Mouse (Mus musculus) 3T3-L1 (cell line): ENCODE data around the gene D5Ertd579e.

Experiments used
- DNase-seq: peaks from one replicate; pipeline ENCODE4 v3.0.0-alpha.2; 2015; ENCODE audit warnings: low read depth, low spot score

The D5Ertd579e gene

DNA sequence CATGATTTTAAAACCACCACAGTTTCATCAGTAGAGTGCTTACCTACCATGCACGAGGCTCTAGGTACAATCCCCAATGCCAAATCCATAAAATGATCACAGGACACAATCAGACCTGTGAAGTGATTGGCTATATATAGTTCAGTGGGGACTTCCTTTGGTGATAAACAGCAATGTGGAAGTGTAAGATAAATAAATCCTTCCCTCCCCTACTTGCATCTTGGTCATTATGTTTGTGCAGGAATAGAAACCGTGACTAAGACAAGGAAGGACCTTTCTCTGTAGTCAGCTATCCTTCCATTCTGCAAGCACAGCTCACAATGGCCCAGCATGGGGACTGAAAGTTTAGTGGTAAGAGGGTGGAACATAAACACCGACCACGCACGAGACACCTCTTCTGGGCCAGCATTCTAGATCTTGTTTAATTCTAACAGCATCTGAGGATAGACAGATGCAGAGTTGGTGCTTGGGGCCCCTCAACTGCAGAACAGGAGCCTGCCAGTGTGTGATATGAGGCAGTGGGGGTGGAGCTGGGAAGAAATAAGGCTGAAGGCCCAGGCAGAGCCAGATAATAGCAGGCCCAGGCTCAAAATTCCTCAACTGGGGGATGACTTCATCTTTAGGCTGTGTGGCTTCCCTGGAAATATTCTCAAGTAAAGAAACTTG, 25.0 kb upstream of the D5Ertd579e start:
- peak; percentile 49 for DNase-seq

DNA sequence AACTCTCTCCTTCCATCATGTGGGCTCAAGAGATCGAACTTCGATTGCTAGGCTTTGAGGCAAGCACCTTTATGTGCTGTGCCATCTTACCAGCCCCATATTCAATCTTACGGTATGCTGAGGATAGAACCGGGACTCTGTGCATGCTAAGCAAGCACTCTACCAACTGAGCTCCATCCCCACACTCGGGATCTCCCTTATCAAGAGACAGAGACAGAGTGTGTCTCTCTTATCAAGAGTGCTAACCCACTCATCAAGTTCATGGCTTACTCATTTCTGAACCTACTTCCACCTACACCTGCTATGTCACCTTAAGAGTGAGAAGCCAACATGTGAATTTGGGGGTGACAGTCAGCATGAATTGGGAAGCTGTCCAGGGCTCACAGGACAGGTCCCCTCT, 24.4 kb upstream of the D5Ertd579e start:
- no peak for DNase-seq

- no peak for DNase-seq
Measured at GRCm38 (mm10) chr5:36719601-36720000, 23.8 kb upstream of the D5Ertd579e start.

DNA sequence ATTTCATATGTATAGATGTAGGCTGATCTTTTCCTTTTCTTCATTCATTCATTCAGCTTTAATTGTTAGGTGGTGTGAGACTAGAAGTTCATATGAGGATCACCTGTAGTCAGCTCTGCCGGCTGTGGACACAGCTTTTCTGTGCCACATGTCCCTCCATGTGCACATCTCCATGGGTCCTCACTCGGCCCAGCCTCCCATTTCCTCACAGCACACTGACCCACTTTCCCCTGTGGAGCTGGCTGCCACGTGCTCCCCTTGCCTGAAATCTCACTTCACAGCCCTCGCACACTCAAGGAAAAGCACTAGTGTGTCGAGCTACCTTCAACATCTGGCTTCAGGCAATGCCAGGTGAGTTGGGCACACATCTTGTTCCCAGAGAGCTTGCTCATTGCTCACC, 23.3 kb upstream of the D5Ertd579e start:
- no peak for DNase-seq

DNA sequence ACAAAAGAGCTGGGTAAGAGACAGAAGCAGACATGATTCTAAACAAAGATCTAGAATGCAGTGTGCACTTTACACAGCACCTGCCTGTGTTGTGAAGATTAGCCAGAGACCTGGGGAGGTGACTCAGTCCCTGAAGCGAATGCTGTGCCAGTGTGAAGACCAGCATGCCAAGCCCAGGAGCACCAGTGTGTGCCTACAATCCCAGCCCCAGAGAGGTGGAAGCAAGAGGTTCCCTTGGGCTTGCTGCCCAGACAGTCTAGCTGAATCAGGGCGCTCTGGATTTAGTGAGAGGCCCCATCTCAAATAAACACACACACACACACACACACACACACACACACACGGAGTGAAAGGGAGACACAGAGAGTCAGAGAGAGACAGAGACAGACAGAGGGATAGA, 22.1 kb upstream of the D5Ertd579e start:
- no peak for DNase-seq

GRCm38 (mm10) chr5:36716816-36717215, 21.0 kb upstream of the D5Ertd579e start:
- no peak for DNase-seq

DNA sequence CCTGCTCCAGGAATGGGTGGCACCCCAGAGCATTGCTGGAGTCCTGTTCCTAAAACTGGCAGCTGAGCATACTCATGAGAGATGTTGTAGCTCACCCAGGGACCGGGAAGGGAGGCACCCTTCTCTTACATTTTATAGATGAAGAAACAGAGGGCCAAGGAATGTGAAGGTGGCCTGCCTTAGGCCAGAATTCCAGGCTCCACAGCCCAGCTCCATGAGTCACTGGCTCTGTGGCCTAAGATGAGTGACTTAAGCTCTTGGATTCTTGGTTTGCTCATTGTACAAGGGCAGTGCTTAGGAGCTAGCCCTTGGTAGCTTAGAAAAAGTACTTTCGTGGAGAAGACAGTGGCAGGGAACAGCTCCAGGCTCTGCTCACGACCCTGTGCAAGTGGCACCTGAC, 19.0 kb upstream of the D5Ertd579e start:
- peak; percentile 95 for DNase-seq

GRCm38 (mm10) chr5:36713693-36714092, 17.9 kb upstream of the D5Ertd579e start:
- no peak for DNase-seq

GRCm38 (mm10) chr5:36712553-36713534, 17.0 kb upstream of the D5Ertd579e start:
- DNase-seq: peak; percentile 98

GRCm38 (mm10) chr5:36711863-36712262, 16.0 kb upstream of the D5Ertd579e start:
- DNase-seq: no peak

- DNase-seq: no peak
Measured at GRCm38 (mm10) chr5:36705792-36706191, 10.0 kb upstream of the D5Ertd579e start.

- no peak for DNase-seq
Measured at GRCm38 (mm10) chr5:36705390-36705789, 9.6 kb upstream of the D5Ertd579e start.

DNA sequence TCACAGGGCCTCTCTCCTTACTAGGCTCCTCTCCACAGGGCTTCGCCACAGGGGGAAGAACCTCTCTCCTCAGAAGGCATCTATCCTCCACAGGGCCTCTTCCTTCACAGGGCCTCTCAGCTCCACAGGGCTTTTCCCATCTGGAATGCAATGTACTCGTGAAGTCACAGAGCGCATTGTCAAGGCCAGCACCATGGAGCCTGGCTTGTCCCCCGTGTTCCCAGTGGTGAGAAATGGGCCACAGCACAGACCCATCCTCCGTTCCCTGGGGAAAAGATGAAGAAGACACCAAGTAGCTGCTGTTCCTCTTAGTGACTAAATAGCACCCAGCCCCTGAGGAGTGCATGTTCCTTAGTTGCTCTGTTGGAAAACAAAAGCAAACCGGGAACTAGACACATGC, 8.9 kb upstream of the D5Ertd579e start:
- DNase-seq: no peak

DNA sequence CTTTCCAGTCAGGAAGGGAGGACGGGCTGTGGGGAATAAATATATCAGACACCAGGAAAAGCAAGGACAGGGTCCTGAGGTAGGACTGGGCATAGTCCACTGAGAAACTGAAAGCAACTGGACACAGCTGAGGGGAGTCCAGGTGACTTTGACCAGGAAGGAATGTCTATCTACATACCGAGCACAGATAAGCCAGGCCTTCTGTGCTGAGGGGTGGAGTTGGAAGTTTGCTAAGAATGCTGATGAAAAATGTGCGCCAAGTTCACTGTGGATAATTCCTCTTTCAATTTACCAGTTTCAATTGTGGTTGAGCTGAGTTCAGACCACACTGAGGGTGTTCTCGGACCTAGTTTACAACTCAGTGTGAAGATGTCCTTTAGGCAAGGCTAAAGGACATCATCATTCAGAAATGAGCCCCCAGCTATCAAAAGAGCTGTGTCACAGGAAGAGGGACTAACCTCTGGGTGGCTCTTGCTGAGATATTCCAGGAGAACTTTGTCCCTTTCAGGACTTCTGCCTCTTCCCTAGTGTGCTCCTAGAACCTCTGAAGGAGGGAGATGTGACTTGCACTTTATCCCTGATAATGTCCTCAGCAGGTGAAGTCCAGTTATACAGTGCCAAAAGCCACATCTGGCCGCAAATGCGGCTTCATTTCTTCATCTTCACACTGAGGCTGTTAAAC, 5.3 kb upstream of the D5Ertd579e start:
- DNase-seq: no peak

GRCm38 (mm10) chr5:36698689-36699088, 2.9 kb upstream of the D5Ertd579e start:
- DNase-seq: peak; percentile 64

DNA sequence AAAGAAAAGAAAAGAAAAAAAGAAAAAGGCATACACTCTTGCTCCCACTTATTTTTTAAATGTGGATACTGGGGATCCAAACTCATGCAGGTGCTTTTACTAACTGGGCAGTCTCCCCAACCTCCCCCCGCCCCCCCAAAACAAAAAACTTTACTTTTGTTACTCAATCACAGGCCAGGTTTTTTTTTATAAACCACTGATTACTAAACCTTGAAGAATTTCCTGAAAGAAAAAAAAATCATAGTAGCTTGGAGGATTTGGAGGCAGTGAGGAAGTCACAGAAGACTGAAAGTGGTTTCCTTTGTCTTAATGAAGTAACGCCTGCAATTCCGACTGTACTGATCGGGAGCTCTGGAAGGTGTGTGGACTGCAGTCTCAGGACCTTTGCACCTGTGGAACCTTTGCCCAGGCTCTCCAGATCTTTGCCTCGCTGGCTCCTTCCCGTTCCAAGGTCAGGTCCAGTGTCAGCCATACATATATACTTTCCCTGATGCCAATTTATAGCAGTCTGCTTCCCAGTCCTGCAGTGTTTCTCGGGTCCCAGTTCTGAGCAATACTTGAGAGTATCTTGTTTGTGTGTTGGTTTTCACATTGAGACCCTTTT, 2.3 kb upstream of the D5Ertd579e start:
- peak; percentile 73 for DNase-seq

- peak; percentile 49 for DNase-seq
Measured at GRCm38 (mm10) chr5:36696504-36697300, 878 bp upstream of the D5Ertd579e start.

- no peak for DNase-seq
Measured at GRCm38 (mm10) chr5:36695005-36695404, 819 bp downstream of the D5Ertd579e start.

- no peak for DNase-seq
Measured at GRCm38 (mm10) chr5:36693651-36694050, 2.2 kb downstream of the D5Ertd579e start.

DNA sequence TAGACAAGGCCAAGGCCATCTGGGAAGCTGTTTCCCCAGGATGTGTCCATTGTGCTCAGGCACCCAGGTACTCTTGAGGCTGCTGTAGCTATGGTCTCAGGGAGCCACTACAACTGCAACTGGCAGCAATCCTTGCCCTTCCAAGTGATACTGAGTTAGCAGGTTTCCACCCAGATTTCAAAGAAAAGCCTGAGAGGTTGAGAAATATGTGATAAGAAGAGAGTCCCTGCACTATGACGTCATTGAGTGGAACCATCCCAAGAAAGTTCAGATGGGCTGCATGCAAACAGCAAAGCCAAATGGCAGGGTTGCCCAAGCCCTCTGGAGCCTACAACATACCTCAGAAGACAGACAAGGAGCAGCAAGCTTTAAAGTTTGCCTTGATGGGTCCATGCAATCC, 4.4 kb downstream of the D5Ertd579e start:
- DNase-seq: peak; percentile 59

- DNase-seq: peak; percentile 76
Measured at GRCm38 (mm10) chr5:36685170-36685569, 10.7 kb downstream of the D5Ertd579e start.
